Mouse (Mus musculus) CH12.LX (cell line): ENCODE measurements around the gene Armc8. TPM values are rescaled to one million over a fixed set of nuclear protein-coding genes. Genes with fewer than 3 reads are reported as not detected.

Experiments
- DNase-seq: peaks from one replicate; pipeline ENCODE4 v3.0.0-alpha.2; 2013; ENCODE audit errors: extremely low read depth
- H3K27ac ChIP-seq: 2 replicates; pipeline ENCODE4 v1.5.1; 2012; ENCODE audit warnings: low read depth, mild to moderate bottlenecking, control low read depth, moderate library complexity; ENCODE audit not compliant: insufficient read depth
- H3K27me3 ChIP-seq: replicated peaks from 2 replicates; pipeline ENCODE3; 2012; ENCODE audit warnings: inconsistent platforms
- H3K36me3 ChIP-seq, 2 experiments: replicated peaks in 1 of 2; 2 replicates each; pipeline versions ENCODE3 to v1.6.1; 2012; ENCODE audit warnings: inconsistent platforms in 1 of 2, low read length in 1 of 2, mild to moderate bottlenecking in 1 of 2, mixed read lengths in 1 of 2, moderate library complexity in 1 of 2; ENCODE audit not compliant: control insufficient read depth in 1 of 2, insufficient read depth in 1 of 2
- H3K4me1 ChIP-seq, 2 experiments: 2 replicates each; pipeline ENCODE4 v1.6.1; 2012; ENCODE audit warnings: inconsistent platforms in 1 of 2, moderate library complexity in 1 of 2; ENCODE audit not compliant: insufficient read depth in 2 of 2, control insufficient read depth in 1 of 2
- H3K4me2 ChIP-seq: 2 replicates; pipeline ENCODE4 v1.6.1; 2012; ENCODE audit warnings: low read depth, mild to moderate bottlenecking, control low read depth; ENCODE audit not compliant: poor library complexity, insufficient read depth, severe bottlenecking
- H3K4me3 ChIP-seq, 3 experiments: fragments of 150-350 bp in 1 of 3; sonication (generic) in 1 of 3; replicated peaks in 1 of 3; 2 replicates each; pipeline versions ENCODE3 to v1.5.1; 2011 to 2012; ENCODE audit warnings: low read depth in 2 of 3, low read length in 2 of 3, mild to moderate bottlenecking in 2 of 3, moderate library complexity in 2 of 3, control low read depth in 1 of 3, improper control_type of control experiment in 1 of 3, inconsistent platforms in 1 of 3, mixed read lengths in 1 of 3; ENCODE audit not compliant: poor library complexity in 1 of 3
- H3K79me2 ChIP-seq: replicated peaks from 2 replicates; pipeline ENCODE4 v1.6.1; 2012; ENCODE audit warnings: mild to moderate bottlenecking, moderate library complexity; ENCODE audit not compliant: control insufficient read depth, poor library complexity, insufficient read depth, severe bottlenecking; ENCODE audit errors: extremely low read depth
- H3K9ac ChIP-seq: 2 replicates; pipeline ENCODE4 v1.6.1; 2012; ENCODE audit warnings: low read depth, mild to moderate bottlenecking, control low read depth, moderate library complexity; ENCODE audit not compliant: insufficient read depth
- H3K9me3 ChIP-seq: replicated peaks from 2 replicates; pipeline ENCODE3; 2012; ENCODE audit warnings: low read length, inconsistent platforms, mixed read lengths
- BHLHE40 ChIP-seq: IDR thresholded peaks from 2 replicates; pipeline ENCODE4 v1.6.1; 2011; ENCODE audit warnings: mild to moderate bottlenecking, low read depth, low read length, improper control_type of control experiment
- CTCF ChIP-seq, 2 experiments: IDR thresholded peaks in 1 of 2; conservative IDR thresholded peaks in 1 of 2; 2 replicates each; pipeline ENCODE4 v1.5.1; 2011 to 2012; ENCODE audit warnings: low read depth in 2 of 2, low read length in 2 of 2, improper control_type of control experiment in 1 of 2, inconsistent platforms in 1 of 2, mild to moderate bottlenecking in 1 of 2, moderate library complexity in 1 of 2
- E2F4 ChIP-seq: IDR thresholded peaks from 2 replicates; pipeline ENCODE4 v1.6.1; 2011; ENCODE audit warnings: low read depth, low read length, improper control_type of control experiment; ENCODE audit not compliant: insufficient replicate concordance
- IRF4 ChIP-seq: IDR thresholded peaks from 2 replicates; pipeline ENCODE4 v1.6.1; 2014; ENCODE audit warnings: low read depth, mild to moderate bottlenecking, inconsistent platforms, low read length, improper control_type of control experiment
- JUN ChIP-seq: IDR thresholded peaks from 2 replicates; pipeline ENCODE4 v1.6.1; 2011; ENCODE audit warnings: low read depth, mild to moderate bottlenecking, low read length, improper control_type of control experiment, moderate library complexity; ENCODE audit not compliant: insufficient read depth
- MYC ChIP-seq: IDR thresholded peaks from 2 replicates; pipeline ENCODE4 v1.6.1; 2011; ENCODE audit warnings: low read depth, mild to moderate bottlenecking, improper control_type of control experiment, low read length
- POLR2A ChIP-seq: IDR thresholded peaks from 2 replicates; pipeline ENCODE4 v1.6.1; 2011; ENCODE audit warnings: low read depth, mild to moderate bottlenecking, improper control_type of control experiment, low read length
- POLR2AphosphoS2 ChIP-seq: IDR thresholded peaks from 2 replicates; pipeline ENCODE4 v1.6.1; 2011; ENCODE audit warnings: low read depth, low read length, improper control_type of control experiment
- RAD21 ChIP-seq: IDR thresholded peaks from 2 replicates; pipeline ENCODE4 v1.6.1; 2011; ENCODE audit warnings: low read depth, mild to moderate bottlenecking, low read length, improper control_type of control experiment, moderate library complexity
- SIN3A ChIP-seq: IDR thresholded peaks from 2 replicates; pipeline ENCODE4 v1.6.1; 2012; ENCODE audit warnings: low read length, improper control_type of control experiment, inconsistent platforms
- SMC3 ChIP-seq: IDR thresholded peaks from 2 replicates; pipeline ENCODE4 v1.6.1; 2011; ENCODE audit warnings: low read depth, low read length, improper control_type of control experiment
- UBTF ChIP-seq: IDR thresholded peaks from 2 replicates; pipeline ENCODE4 v1.6.1; 2012; ENCODE audit warnings: low read depth, mild to moderate bottlenecking, inconsistent platforms, low read length, improper control_type of control experiment, moderate library complexity
- USF2 ChIP-seq: conservative IDR thresholded peaks from 2 replicates; pipeline ENCODE4 v1.6.1; 2011; ENCODE audit warnings: low read depth, low read length, improper control_type of control experiment
- dilution Hi-C: fragments of 300-500 bp; cut with MboI; formaldehyde crosslinking; loops from 2 replicates; pipeline ENCODE4 v1.14.3; 2020; ENCODE audit warnings: low sequenced_read_pairs; ENCODE audit not compliant: extremely low pct_unique_long_range_greater_than_20kb, extremely low pct_ligation_motif_present
- in situ Hi-C: fragments of 300-500 bp; cut with MboI; formaldehyde crosslinking; loops from 3 replicates; pipeline ENCODE4 v1.14.3; 2019; ENCODE audit warnings: low sequenced_read_pairs, low pct_ligation_motif_present, low pct_unique_long_range_greater_than_20kb, mixed read lengths
- polyA plus RNA-seq: library from polyadenylated mRNA; unstranded; fragments of >175 nt; gene quantifications from 2 replicates; pipeline ENCODE4 v1.2.1, GENCODE M21; 2012; ENCODE audit warnings: low read depth; ENCODE audit not compliant: insufficient read length
- total RNA-seq, 2 experiments: library from RNA; depleted of rRNA; stranded (reverse); fragments of 300-350 nt in 1 of 2; fragments of >200 nt in 1 of 2; gene quantifications; 2 replicates each; pipeline ENCODE4 v1.2.3; 2012 to 2014

Armc8 gene
- total and polyA plus RNA-seq, 3 experiments, result 9.3 to 16.9 (median 15.3) TPM

GRCm38 (mm10) chr9:99470347-99471092, 98.2 kb downstream of the Armc8 start:
- TF ChIP-seq MYC, result no peak
- TF ChIP-seq E2F4, result no peak
- no peak for TF ChIP-seq JUN
- TF ChIP-seq IRF4, result no peak
- TF ChIP-seq POLR2A, result no peak
- TF ChIP-seq USF2, result no peak
- no peak for TF ChIP-seq POLR2AphosphoS2
- no peak for TF ChIP-seq UBTF
- TF ChIP-seq SIN3A, result no peak
- H3K4me3 ChIP-seq, result no peak overlapping the region
- no peaks in the 10 kb centered on the region for H3K9me3 ChIP-seq
- no peak overlapping the region for H3K27ac ChIP-seq
- no peaks in the 10 kb centered on the region for H3K79me2 ChIP-seq
- no peak overlapping the region for H3K9ac ChIP-seq
- dilution Hi-C loops, result no loop called here
- H3K27me3 ChIP-seq, result no peaks in the 10 kb centered on the region
- no peak for DNase-seq
- H3K36me3 ChIP-seq, result peaks cover 6 to 13% of the 10 kb centered on the region in 2 experiments
- H3K4me1 ChIP-seq, result peaks cover 3% of the 10 kb centered on the region in 2 experiments; a peak in 2 of 4 replicates
- in situ Hi-C loops, result no loop called here
- peak overlapping the region; percentile 5; the same call in 1 of the 2 replicates for H3K4me2 ChIP-seq

- Histone ChIP-seq H3K27ac (no peak overlapping the region), H3K36me3 (peaks cover 2 to 6% of the 10 kb centered on the region in 2 experiments), H3K4me3 (no peak overlapping the region), H3K79me2 (no peaks in the 10 kb centered on the region), H3K4me1 (peaks cover 3% of the 10 kb centered on the region in 2 experiments; a peak in 2 of 4 replicates), H3K4me2 (peak overlapping the region; percentile 5; the same call in 1 of the 2 replicates), H3K27me3 (no peaks in the 10 kb centered on the region), H3K9ac (no peak overlapping the region), H3K9me3 (no peaks in the 10 kb centered on the region)
- in situ Hi-C loops, result no loop called here
- dilution Hi-C loops, result no loop called here
- peak; percentile 22 for DNase-seq
- TF ChIP-seq CTCF (conservative IDR thresholded peaks at IDR 0.05 in 1 of 2, IDR thresholded peaks at IDR 0.05 in 1 of 2; ENCODE audit: low read depth in 2 of 2, low read length in 2 of 2) (peak in 1 of 2 experiments; percentile 68; a peak in 2 of 4 replicates), RAD21 (peak; percentile 24), SMC3 (peak; percentile 62), BHLHE40 (no peak)
These were observed 98.9 kb downstream of the Armc8 start for GRCm38 (mm10) chr9:99469681-99470273.
